Mouse (Mus musculus): ENCODE data around the gene Nceh1. TPM values are rescaled to one million over a fixed set of nuclear protein-coding genes. Genes with fewer than 3 reads are reported as not detected.

Gene Nceh1
- total RNA-seq, 4 experiments from 2014 or later, result 153 to 311 (median 234) TPM

- DNase-seq, result no peak
These were observed 9.1 kb downstream of the Nceh1 start for GRCm38 (mm10) chr3:27191856-27192255.

GRCm38 (mm10) chr3:27193844-27194317, 11.1 kb downstream of the Nceh1 start:
- DNase-seq, result peak; percentile 54

GRCm38 (mm10) chr3:27195153-27195552, 12.4 kb downstream of the Nceh1 start:
- peak; percentile 72 for DNase-seq

GRCm38 (mm10) chr3:27195573-27196227, 12.9 kb downstream of the Nceh1 start:
- DNase-seq, result no peak

GRCm38 (mm10) chr3:27196529-27196928, 13.8 kb downstream of the Nceh1 start:
- DNase-seq, result no peak

- DNase-seq, result no peak
These were observed 15.1 kb downstream of the Nceh1 start for GRCm38 (mm10) chr3:27197816-27198215.

- DNase-seq, result no peak
These were observed 16.4 kb downstream of the Nceh1 start for GRCm38 (mm10) chr3:27199120-27199519.

GRCm38 (mm10) chr3:27201728-27202411, 19.1 kb downstream of the Nceh1 start:
- no peak for DNase-seq

GRCm38 (mm10) chr3:27205068-27205467, 22.3 kb downstream of the Nceh1 start:
- DNase-seq, result no peak

GRCm38 (mm10) chr3:27205514-27206220, 22.9 kb downstream of the Nceh1 start:
- DNase-seq, result no peak

- DNase-seq, result no peak
These were observed 23.4 kb downstream of the Nceh1 start for GRCm38 (mm10) chr3:27206221-27206560.

- no peak for DNase-seq
These were observed 23.8 kb downstream of the Nceh1 start for GRCm38 (mm10) chr3:27206577-27206976.

GRCm38 (mm10) chr3:27209707-27210106, 26.9 kb downstream of the Nceh1 start:
- peak; percentile 53 for DNase-seq

GRCm38 (mm10) chr3:27210271-27210670, 27.5 kb downstream of the Nceh1 start:
- DNase-seq, result no peak

GRCm38 (mm10) chr3:27214016-27214816, 31.5 kb downstream of the Nceh1 start:
- DNase-seq, result no peak

- DNase-seq, result no peak
These were observed 34.6 kb downstream of the Nceh1 start for GRCm38 (mm10) chr3:27217331-27217730.

- no peak for DNase-seq
These were observed 35.8 kb downstream of the Nceh1 start for GRCm38 (mm10) chr3:27218604-27219003.

GRCm38 (mm10) chr3:27222052-27222451, 39.3 kb downstream of the Nceh1 start:
- no peak for DNase-seq

- no peak for DNase-seq
These were observed 39.7 kb downstream of the Nceh1 start for GRCm38 (mm10) chr3:27222488-27222887.

- no peak for DNase-seq
These were observed 45.1 kb downstream of the Nceh1 start for GRCm38 (mm10) chr3:27227629-27228453.

- DNase-seq, result no peak
These were observed 46.0 kb downstream of the Nceh1 start for GRCm38 (mm10) chr3:27228530-27229309.

Measured in adrenal gland, adult 8-10 months (tissue).